Mouse (Mus musculus): ENCODE data around the gene Ptx3.
"Not testable (repeated sequence)": the region's sequence is repeated elsewhere in the genome, so short reads cannot be mapped to it uniquely, and the experiment has no call there.

Ptx3 gene

DNA sequence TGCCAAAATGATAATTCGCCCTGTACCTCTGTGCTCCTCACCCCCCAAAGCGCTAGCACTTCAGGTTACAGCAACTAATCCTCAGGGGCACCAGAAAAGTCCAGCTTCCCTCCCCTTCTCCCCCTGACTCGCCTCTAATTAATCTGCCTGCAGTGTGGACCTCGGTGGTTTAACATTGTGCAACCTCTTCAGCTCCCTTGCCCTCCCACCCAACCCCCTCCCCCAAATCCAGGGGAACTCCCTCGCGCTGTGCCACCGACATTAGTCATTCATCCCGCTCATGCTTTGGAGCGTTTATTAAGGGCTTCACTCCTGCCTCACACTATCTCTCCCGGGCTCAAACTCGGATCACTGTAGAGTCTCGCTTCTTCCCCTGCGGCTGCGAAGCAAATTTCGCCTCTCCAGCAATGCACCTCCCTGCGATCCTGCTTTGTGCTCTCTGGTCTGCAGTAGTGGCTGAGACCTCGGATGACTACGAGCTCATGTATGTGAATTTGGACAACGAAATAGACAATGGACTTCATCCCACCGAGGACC, at the start of gene Ptx3:
Gene Ptx3 (plus strand): TSS at position 256 of the 537 bp plus-strand sequence.
- no peak for DNase-seq (ENCODE audit: low spot score in 2 of 2)

DNA sequence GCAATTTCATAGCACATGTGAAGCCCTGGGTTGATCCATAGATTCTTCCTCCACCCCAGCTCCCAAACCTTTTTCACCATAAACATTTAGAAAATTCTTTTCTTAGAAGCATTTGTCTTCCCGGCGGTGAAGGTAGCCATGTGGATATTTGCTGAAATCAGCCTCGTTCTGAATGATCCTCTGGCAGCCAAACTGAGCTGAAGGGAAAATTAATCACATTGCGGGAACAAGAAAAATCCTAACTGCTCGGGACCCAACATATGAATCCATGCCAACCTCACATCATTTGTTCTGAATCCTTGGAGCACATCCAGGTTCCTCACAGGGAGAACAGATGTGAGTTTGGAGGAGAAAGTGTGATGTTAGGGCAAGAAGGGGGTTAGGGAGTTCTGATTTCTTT, 46.8 kb upstream of the Ptx3 start:
- no peak for DNase-seq (ENCODE audit: low spot score in 2 of 2)

DNA sequence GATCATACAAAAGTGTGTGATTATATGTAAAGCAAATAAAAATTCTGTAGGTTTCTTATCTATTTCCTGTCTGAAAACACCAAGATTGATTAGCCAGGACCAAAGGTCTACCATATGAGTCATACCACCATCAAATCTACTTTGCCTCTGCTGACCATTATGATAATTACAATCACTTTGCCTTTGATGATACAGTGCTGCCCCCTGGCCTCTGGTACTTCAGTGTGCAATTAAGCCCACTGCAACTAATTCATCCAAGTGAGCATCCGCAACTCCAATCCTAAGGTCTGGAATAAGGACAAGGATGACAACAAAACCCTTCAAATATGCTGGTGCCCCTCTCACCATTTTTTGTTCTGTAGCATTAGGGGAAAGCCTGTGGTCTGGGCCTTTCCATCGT, 40.1 kb upstream of the Ptx3 start:
- DNase-seq (ENCODE audit: low spot score in 2 of 2) = no peak

DNA sequence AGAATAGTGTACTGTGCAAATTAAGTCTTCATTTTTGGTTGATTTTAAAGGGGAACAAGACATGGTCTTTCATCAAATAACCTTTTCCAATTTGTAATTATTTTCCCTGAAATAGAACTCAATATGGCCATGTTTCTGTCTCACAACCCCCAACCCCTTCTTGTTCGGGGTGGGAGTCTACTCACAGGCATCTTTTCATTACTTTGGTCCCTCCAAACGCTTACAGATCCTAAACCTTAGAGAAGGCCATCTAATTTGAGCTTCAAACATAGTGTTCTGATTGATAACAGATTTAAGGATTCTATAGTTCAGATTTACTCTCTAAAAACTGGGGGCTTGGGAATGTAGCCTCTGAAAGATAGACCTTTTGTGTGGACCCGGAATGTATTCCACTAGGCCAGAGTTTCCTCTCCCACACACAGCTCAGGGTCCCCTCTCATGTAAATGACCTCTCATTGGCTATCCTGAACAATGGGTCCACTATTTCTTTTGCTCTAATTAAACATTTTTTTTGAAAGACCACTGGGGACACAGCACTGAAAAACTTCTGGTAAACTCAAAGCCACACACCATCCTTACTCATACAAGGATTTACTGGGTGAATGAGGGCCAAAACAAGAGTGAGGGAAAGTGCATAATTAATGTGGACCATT, 25.7 kb upstream of the Ptx3 start:
- no peak for DNase-seq (ENCODE audit: low spot score in 2 of 2)

DNA sequence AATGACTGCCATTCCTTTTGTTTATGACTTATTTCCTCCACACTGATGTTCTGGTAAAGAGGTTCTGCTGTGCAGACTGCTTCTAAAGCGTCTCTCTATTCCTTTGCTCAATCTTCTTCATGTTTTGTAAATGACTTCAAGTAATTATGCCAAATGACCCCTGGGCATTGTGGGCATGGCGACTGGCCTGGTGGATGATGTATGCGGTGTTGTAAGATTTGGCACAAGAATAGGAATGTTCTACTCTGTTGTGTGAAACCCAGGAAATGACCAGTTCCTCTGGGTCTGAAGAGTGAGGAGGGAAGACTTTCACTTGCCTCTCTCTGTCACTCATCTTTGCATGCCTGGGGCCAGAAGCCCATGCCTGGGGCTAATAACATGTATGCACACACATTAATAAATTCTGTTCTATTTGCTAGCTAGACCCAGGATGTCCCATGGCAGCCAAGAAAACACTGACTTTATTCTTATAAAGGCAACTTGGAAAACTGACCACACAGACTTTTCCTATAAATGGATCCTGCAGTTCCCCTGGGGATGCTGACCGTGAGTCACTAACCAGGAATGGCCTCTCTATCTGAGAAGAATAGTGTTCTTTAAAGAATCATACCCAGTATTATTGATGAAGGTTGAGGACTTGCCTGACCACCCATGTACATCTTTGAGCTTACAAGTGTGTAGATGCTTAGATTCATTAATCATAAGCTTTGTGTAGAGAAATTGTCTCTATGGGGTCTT, 10.7 kb upstream of the Ptx3 start:
- no peak for DNase-seq (ENCODE audit: low spot score in 2 of 2)

DNA sequence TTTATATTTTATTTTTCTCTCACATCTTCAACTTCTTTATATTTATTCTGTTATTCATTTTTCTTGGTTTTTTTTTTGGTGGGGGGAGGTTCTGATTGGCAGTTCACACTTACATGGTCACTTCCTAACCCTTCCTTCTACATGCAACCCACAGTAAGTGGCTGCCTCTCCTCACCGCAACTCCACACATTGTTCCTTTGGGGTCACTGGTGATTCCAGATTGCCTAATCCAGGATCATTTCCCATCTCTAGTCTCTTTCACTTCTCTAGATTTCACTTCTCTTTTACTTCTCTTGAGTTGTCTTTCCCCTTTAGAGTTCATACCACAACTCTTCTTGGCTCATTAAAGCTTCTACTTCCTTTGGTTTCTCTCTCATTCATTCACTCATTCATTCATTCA, 6.2 kb upstream of the Ptx3 start:
- DNase-seq (ENCODE audit: low spot score in 2 of 2) = no peak

DNA sequence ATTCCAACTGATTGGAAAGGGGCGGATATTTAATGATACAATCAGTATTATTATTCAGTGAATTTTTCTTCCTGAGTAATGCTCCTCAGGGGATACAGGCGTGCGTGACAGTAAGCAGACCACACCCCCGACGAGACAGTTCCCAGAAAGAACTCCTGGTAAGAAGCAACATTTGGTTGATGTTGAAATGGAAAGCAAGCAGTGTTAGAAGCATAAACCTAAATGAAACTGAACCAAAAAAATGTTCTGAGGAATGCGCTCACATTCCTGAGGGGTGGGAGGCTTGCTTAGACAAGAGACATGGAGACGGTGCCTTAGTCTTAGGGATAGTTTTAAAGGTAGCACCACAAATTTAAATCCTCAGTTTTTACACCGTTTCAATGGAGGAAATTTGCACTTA, 4.0 kb upstream of the Ptx3 start:
- DNase-seq (ENCODE audit: low spot score in 2 of 2) = no peak

DNA sequence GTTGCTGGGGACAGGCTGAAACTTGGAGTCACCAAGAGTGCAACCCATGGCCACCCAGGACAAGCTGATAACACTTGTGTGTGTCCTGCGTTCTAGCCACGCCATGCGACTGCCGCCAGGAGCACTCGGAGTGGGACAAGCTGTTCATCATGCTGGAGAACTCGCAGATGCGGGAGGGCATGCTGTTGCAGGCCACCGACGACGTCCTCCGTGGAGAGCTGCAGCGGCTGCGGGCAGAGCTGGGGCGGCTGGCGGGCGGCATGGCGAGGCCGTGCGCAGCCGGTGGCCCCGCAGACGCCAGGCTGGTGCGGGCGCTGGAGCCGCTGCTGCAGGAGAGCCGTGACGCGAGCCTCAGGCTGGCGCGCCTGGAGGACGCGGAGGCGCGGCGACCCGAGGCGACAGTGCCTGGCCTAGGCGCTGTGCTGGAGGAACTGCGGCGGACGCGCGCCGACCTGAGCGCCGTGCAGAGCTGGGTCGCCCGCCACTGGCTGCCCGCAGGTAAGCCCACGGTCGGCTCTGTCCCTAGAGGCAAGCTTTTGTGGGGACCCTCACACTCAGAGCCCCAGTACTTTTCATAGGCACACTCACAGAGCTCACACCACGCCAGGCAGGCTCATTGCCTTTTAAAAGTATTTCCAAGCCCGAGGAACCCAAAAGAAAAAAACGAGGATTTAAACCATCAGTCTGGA, 988 bp downstream of the Ptx3 start:
- DNase-seq (ENCODE audit: low spot score in 2 of 2) = peak in 1 of 2 experiments; percentile 19

DNA sequence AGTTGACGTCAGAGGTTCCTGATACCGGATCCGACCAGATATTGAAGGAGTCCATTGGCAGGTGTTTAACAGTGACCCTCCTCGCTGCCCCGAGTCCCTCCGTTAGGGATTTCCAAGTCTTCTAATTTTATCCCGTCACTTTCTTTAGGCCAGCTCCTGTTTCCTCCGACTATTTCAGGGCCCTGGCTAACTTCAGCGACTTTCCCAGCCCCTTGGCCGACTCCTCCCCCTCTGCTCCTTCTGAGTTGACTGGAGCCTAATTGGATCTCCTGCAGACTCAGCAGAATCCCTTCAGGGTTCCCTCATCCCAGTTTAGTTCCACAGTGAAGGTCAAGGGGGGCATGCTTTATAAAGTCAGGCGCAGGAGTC, 1.5 kb downstream of the Ptx3 start:
- DNase-seq (ENCODE audit: low spot score in 2 of 2) = no peak

DNA sequence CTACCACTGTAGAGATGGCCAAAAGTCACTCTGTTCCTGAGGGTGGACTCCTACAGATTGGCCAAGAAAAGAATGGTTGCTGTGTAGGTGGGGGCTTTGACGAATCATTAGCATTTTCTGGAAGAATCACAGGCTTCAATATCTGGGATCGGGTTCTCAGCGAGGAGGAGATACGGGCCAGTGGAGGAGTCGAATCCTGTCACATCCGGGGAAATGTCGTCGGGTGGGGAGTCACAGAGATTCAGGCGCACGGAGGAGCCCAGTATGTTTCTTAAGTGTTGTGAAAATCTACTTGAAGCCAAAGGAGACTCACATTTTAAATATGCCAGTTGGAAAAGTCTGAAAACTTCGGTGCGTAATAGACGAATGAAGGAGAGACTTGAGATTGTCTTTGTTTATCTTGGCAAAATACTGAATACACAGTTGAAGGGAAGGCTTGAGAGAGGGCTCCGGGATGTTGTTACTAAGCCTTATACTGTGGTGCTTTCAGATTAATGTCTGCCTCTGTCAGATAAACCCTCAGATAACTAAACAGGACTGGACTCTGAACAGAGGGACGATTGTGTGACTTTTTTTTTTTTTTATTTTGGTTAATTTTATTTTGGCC, 5.3 kb downstream of the Ptx3 start:
- DNase-seq (ENCODE audit: low spot score in 2 of 2) = no peak

DNA sequence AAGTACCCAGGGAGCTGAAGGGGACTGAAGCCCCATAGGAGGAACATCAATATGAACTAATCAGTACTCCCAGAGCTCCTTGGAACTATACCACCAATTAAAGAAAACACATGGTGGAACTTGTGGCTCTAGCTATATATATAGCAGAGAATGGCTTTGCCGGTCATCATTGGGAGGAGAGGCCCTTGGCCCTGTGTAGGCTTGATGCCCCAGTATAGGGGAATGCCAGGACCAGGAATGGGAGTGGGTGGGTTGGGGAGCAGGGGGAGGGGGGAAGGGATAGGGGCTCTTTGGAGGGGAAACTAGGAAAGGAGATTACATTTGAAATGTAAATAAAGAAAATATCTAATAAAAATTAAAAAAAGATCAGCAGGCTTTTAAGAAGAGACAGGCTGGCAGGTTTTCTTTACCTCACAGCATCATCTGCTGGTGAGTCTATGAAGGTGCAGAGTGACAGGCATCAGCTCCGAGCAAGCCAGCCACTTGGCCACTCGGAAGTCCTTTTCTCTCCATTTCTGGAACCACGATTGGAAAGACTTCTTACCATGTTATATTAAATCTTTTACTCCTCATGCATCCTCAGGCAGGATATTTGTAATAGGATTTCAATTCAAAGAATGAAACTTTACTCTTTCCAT, 16.6 kb downstream of the Ptx3 start:
- DNase-seq (ENCODE audit: low spot score in 2 of 2) = not testable (repeated sequence)

DNA sequence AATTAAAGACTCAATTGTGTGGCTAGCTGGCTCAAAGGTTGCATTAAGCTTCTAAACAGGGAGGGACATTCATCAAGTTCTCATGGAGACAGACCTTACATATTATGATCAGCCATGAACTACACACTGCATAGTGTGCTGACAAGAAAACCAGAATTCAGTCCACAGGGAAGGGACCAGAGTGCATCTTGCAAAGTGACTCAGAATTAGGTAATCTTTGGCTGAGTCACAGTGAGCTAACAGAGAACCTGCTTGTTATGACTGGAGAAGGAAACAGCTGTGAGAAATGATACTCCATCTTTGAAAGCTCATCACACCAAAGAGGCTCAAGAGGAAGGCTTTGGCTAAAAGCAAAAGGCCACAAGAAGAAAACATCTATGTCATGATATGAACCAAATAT, 20.8 kb downstream of the Ptx3 start:
- no peak for DNase-seq (ENCODE audit: low spot score in 2 of 2)

DNA sequence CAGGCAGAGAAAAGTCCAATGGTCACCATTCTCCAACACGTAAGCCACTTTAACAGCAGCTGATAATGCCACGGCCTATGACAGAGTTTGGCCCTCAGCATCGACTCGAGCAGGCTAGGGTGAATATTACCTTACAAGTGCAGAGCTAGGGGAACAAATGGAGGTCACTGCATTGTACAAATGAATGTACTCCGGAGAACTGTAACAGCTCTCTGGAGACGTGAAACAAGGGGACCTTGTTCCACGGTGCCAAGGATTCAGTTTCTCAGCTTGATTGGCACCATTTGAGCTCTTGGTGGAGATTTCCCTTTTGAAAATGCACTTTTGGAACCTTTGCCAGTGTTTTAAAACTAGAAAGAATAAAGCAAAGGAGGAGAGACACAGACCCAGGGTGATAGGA, 32.1 kb downstream of the Ptx3 start:
- no peak for DNase-seq (ENCODE audit: low spot score in 2 of 2)

DNA sequence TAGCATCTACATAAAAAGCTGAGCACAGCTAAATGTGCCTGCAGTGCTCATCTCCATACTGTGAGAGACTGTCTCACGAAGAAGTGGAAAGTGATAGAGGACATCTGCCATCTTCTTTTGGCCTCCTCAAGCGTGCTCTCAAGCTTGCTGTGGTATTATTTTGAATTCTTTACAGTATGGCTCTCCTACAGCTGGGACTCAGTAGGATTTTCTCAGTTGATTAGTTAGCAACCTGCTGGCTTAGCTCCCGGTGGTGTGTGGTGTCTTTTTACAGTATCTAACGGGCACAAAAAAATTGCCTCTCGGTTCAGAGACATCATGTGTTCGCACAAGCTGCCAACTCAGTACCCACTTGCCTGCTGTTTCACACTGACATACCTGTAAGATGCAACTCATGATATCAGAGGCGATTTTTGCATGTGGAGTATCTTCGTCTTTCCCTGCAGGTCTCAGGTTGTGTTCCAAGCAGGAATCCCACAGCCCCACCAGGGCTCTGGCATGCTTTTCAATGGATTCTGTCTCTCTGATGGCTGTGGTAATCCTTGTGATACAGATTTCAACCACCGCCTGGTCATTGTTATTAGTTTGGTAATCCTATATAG, 34.9 kb downstream of the Ptx3 start:
- peak in 1 of 2 experiments; percentile 10 for DNase-seq (ENCODE audit: low spot score in 2 of 2)

DNA sequence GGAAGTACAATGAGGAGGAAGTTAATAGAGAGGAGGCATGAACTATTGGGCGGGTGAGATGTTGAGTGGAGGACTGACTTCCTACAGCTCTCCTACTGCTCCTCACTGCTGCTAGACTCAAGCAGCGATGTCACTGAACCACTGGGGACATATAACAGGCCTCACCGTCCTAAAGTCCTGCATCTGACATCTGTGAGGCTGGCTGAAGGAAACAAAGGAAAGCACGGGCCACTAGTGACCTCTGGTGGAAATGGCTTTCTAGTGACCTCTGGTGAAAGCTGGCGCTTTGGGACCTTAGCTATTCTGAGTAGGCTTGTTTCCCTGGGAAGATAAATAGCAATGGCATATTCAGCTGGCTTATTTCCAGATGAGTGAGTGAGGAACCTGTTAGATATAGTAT, 42.6 kb downstream of the Ptx3 start:
- DNase-seq (ENCODE audit: low spot score in 2 of 2) = no peak

DNA sequence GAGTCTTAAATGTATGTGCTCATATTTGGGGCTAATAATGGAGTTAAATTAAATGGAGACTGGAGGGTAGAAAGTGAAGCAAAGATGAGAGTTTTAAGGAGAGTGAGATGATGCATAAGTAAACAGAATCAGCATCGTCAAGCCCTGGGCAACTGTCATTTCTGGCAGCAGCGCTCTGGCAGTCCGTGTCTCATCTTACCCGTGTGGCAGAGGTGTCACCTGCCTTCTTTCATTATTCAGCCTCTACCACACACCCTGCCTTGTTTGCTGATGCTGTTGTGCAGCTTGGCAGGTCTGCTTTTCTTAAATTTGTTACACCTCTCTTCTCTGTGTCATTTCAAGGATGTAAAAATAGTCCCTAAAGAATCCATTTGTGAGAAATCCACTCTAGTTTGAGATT, 43.6 kb downstream of the Ptx3 start:
- no peak for DNase-seq (ENCODE audit: low spot score in 2 of 2)
